Mouse (Mus musculus) thymus, adult 2 months (tissue): ENCODE measurements around the gene Oaz1. TPM values are rescaled to one million over a fixed set of nuclear protein-coding genes. Genes with fewer than 3 reads are reported as not detected.
A peak's percentile ranks its signal among the peaks of the same experiment; 100 is the strongest.

Source experiments
- DNase-seq: peaks from one replicate; pipeline ENCODE4 v3.0.0; 2021
- H3K27ac ChIP-seq: fragments of 200-500 bp; 2 replicates; pipeline ENCODE4 v1.5.1; 2012; ENCODE audit warnings: low read length, control low read depth; ENCODE audit not compliant: control insufficient read depth, insufficient read depth
- H3K27me3 ChIP-seq: fragments of 200-500 bp; 2 replicates; pipeline ENCODE4 v1.6.1; 2012; ENCODE audit warnings: mild to moderate bottlenecking, low read length, moderate library complexity, mixed read lengths; ENCODE audit not compliant: control insufficient read depth, insufficient read depth
- H3K36me3 ChIP-seq: fragments of 200-500 bp; 2 replicates; pipeline ENCODE4 v1.6.1; 2012; ENCODE audit warnings: mild to moderate bottlenecking, low read length, moderate library complexity; ENCODE audit not compliant: control insufficient read depth, insufficient read depth
- H3K4me1 ChIP-seq: fragments of 200-500 bp; replicated peaks from 2 replicates; pipeline ENCODE4 v1.6.1; 2012; ENCODE audit warnings: low read length; ENCODE audit not compliant: control insufficient read depth, insufficient read depth
- H3K4me3 ChIP-seq: fragments of 200-500 bp; 2 replicates; pipeline ENCODE4 v1.5.1; 2012; ENCODE audit warnings: mild to moderate bottlenecking, low read length, control low read depth, moderate library complexity; ENCODE audit not compliant: control insufficient read depth, insufficient read depth
- CTCF ChIP-seq: fragments of 200-500 bp; IDR thresholded peaks from 2 replicates; pipeline ENCODE4 v1.5.1; 2012; ENCODE audit warnings: mild to moderate bottlenecking, control low read depth, low read length, moderate library complexity, borderline replicate concordance; ENCODE audit not compliant: control insufficient read depth, poor library complexity, insufficient read depth; ENCODE audit errors: extremely low read depth
- POLR2A ChIP-seq: fragments of 200-500 bp; IDR thresholded peaks from 2 replicates; pipeline ENCODE4 v1.6.1; 2012; ENCODE audit warnings: mild to moderate bottlenecking, low read length, control low read depth, moderate library complexity; ENCODE audit not compliant: control insufficient read depth, poor library complexity, insufficient read depth; ENCODE audit errors: extremely low read depth
- WGBS: fragments of 180-500 bp; shearing (Covaris S2); methylation state at CpG from one replicate; pipeline ENCODE4 v1.1.7; 2018; 5-methylcytosine and 5-hydroxymethylcytosine counted together
- polyA plus RNA-seq: library from polyadenylated mRNA; depleted of rRNA; stranded (reverse); fragments of >200 nt; gene quantifications from 2 replicates; pipeline ENCODE4 v1.2.3, GENCODE M21; 2012

The Oaz1 gene
- polyA plus RNA-seq, 1 experiment, result 1,988 TPM

DNA sequence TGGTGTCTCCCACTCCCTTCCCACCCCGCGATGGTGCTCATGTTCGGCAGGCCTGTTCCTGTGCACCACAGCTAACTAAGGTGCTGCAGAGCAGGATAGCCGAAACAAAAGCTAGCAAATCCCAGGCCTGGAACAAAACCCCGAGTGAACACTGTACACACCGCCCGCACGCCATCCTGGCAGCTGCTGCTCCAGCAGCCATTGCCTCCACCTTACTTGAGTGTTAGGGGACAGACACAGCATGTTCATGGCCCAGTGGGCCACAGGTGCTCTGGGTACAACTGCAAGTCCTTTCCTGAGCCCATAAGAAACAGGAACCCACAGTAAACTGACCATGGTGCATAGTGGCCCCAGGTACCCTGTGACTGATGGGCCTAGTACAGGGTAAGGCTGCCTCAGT is 31.7 kb upstream of the Oaz1 start:
- Histone ChIP-seq H3K27me3 (no peaks in the 10 kb centered on the region), H3K4me3 (no peak overlapping the region), H3K27ac (no peak overlapping the region), H3K36me3 (0 out of 2 replicates have a peak, but pooled peaks cover 8% of the 10 kb centered on the region), H3K4me1 (peaks cover 42% of the 10 kb centered on the region)
- TF ChIP-seq CTCF (no peak), POLR2A (no peak)
- WGBS, result 96% methylated on average over 8 of the region's 8 CpGs
- DNase-seq, result no peak

DNA sequence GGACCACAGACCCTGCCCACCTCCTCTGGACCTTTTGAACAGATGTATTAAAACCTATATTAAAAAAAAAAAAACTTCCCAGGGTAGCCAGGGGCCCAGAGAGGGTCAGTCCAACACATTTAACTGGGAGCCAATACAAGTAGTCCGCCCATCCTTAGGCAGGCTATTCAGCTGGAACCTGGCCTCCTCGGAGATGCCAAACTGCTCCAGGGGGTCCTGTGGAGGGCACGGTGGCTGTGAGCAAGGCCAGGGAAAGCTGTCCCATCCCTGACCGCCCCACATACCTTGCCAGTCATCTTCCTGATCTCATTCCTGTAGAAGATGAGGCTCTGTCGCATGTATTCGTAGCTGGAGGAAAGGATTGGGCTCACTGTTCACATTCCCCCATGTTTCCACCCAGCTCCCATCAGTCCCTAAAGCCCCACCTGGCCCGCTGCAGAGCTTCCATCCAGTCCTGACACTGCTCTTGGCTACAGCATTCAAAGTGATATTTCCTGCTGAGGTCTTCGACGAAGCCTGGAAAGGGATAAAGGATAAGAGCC is 30.1 kb upstream of the Oaz1 start:
- H3K36me3 ChIP-seq, result peaks cover 7% of the 10 kb centered on the region; the same call in 1 of the 2 replicates
- no peak overlapping the region for H3K4me3 ChIP-seq
- no peak overlapping the region for H3K27ac ChIP-seq
- WGBS, result 95% methylated on average over 9 of the region's 9 CpGs
- H3K27me3 ChIP-seq, result no peaks in the 10 kb centered on the region
- TF ChIP-seq POLR2A (no peak), CTCF (no peak)
- DNase-seq, result no peak
- H3K4me1 ChIP-seq, result peaks cover 43% of the 10 kb centered on the region

DNA sequence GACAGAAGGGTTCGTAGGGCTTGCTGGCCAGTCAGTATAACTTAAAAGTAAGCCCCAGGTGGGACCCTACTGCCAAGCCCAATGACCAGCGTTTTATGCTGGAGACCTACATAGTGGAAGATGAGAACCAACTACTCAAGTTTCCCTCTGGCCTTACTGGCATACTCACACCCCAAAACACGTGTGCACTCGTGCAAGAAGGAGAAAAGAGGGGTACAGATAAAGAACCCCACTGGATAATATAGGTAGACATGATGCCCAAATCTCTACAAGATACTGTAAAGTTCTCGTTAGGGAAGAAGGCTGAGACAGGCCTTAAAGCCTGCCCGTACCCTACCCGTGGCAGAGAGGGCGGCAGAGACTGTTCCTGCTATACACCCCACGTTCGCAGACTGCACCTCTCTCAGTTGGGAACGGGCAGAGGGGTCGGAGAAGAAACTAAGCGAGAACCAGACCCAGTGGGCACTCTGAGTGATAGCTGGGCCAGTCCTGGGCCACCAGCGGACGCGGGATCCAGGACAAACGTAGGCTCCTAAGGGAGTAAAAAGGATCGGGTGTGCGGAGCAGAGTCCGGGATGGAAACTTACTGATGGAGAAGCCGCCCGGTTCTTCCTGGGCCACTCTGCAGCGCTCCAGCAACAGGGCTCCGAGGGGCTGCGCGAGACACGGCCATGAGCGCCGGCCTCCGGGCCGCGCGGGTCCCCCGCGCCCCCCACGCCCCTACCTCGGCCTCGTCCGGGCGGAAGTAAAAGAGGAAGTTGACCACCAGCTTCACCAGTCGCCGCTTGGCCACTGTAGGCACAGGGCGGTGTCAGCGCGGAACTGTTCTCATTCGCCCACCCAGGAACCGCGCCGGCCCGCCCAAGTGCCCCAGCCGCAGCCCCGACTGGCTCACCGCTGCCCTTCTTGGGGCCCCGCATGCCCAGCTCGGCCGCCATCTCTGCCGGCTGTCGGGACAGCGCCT is 29.0 kb upstream of the Oaz1 start:
- WGBS, result 1% methylated on average over 59 of the region's 59 CpGs
- Histone ChIP-seq H3K27me3 (no peaks in the 10 kb centered on the region), H3K36me3 (peaks cover 9% of the 10 kb centered on the region; the same call in 1 of the 2 replicates), H3K4me3 (peak overlapping the region; percentile 60), H3K27ac (peak overlapping the region; percentile 39), H3K4me1 (peaks cover 32% of the 10 kb centered on the region)
- DNase-seq, result peak; percentile 31
- TF ChIP-seq CTCF (no peak; the same call in 1 of the 2 replicates), POLR2A (no peak)

DNA sequence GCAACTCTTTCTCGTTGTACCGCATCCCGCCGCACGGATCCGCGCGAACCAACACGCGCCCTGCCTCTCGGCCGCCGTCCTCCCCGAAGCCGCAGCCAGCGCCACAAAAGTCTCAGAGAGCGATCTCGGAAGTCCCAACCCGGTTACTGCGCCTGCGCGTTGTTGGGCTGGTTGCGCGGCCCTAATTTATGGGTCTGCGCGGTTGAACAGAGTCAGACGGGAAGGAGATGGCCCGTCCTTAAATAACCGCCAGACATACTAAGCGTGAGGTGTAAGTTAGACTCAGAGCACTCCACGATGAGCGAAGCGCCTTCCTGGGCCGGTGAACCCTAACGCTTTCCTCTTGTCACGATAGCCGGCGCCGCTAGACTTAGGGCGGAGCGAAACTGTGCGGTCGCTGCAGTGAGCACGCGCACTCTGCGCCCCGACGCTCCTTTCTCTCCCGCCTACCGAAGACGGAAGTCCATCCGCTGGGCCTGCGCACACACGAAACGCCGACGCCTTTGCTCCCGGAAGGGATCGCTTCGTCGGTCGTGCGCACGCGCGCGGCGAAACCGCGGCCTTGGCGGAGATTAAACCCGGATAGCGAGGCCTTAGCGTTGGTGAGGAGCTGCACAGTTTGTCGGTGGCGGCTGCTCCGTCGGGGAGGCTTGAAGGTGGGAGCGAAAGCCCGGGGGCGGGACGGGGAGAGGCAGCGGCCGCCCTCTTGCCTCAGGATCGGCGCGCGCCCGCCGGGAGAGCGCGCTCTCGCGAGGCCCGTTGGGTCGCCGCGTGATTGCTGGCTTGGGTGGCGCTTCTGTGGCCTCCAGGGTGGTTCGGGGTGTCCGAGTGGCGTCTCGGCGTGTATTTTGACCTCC is 28.1 kb upstream of the Oaz1 start, which contains the start of the genes Sf3a2 and Plekhj1:
Gene Sf3a2 (plus strand): TSS at position 49 of the 857 bp plus-strand sequence.
Gene Plekhj1 (minus strand): TSS at position 477 of the 857 bp plus-strand sequence.
- TF ChIP-seq CTCF (peak; percentile 67; the same call in 1 of the 2 replicates), POLR2A (peak; percentile 80)
- WGBS, result under 1% methylated on average over 104 of the region's 104 CpGs
- peak within 1 kb of the TSS; percentile 60 for H3K4me3 ChIP-seq
- H3K36me3 ChIP-seq, result peaks cover 17% of the 10 kb centered on the region
- peaks cover 23% of the 10 kb centered on the region for H3K4me1 ChIP-seq
- DNase-seq, result peak; percentile 97
- no peaks in the 10 kb centered on the region for H3K27me3 ChIP-seq
- H3K27ac ChIP-seq, result peak within 1 kb of the TSS; percentile 76

DNA sequence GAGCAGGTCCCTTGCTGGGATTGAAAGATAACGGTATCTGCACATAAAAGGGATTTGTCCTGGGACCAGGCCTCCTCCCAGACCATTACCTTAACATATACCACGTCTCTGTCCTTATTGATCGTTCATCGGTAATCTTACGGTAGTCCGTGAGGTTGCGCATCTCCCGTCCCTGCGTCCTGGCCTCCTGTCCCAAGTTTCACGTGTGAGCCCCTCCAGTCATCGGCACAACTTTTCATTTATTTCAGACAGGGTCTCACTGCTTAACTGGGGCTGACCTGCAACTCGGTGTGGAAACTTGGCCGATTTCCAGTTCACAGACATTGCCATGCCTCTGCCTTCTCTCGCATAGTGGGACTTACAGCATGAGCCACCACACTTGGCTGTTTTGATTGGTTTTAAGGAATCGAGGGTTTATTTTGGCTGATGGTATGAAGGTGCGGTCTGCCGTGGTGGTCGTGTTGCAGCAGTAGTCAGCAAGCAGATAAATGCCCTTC is 27.3 kb upstream of the Oaz1 start:
- H3K36me3 ChIP-seq, result peaks cover 22% of the 10 kb centered on the region
- 2% methylated on average over 18 of the region's 18 CpGs for WGBS

More for the DNA sequence above, 27.3 kb upstream of the Oaz1 start:
- no peak overlapping the region for H3K27ac ChIP-seq
- peak overlapping the region; percentile 60 for H3K4me3 ChIP-seq
- no peak for DNase-seq
- H3K4me1 ChIP-seq, result peaks cover 18% of the 10 kb centered on the region
- TF ChIP-seq CTCF (no peak), POLR2A (no peak)
- no peaks in the 10 kb centered on the region for H3K27me3 ChIP-seq
